Mouse (Mus musculus): ENCODE results near the gene Gpr107. TPM values are rescaled to one million over a fixed set of nuclear protein-coding genes. Genes with fewer than 3 reads are reported as not detected.

Gpr107 gene
- total and polyA plus RNA-seq, 3 experiments, result 16.4 to 18.3 TPM; not detected in 1

- peaks cover 0 to 3% of the 10 kb centered on the region in 2 experiments; a peak in 2 of 4 replicates for H3K36me3 ChIP-seq (ENCODE audit: control insufficient read depth in 1 of 2, insufficient read depth in 2 of 2, low read length in 2 of 2)
- H3K27ac ChIP-seq (ENCODE audit: control insufficient read depth, low read depth, low read length), result peak overlapping the region; percentile 89
- no peaks in the 10 kb centered on the region for H3K79me2 ChIP-seq (ENCODE audit: control insufficient read depth, insufficient read depth, low read length, poor library complexity)
- H3K4me3 ChIP-seq (ENCODE audit: control insufficient read depth in 1 of 2, insufficient read depth in 1 of 2, low read depth in 2 of 2, low read length in 2 of 2), result peak overlapping the region; percentile 44 to 50
- no peaks in the 10 kb centered on the region for H3K9me3 ChIP-seq (replicated peaks; ENCODE audit: insufficient read depth, low read length)
- no peaks in the 10 kb centered on the region for H3K27me3 ChIP-seq (ENCODE audit: control insufficient read depth in 1 of 2, insufficient read depth in 2 of 2, low read length in 2 of 2)
- H3K4me1 ChIP-seq (ENCODE audit: control insufficient read depth in 1 of 2, insufficient read depth in 2 of 2, low read length in 2 of 2), result peaks cover 0 to 11% of the 10 kb centered on the region in 2 experiments; a peak in 2 of 4 replicates
- peak overlapping the region; percentile 78 for H3K9ac ChIP-seq (ENCODE audit: control insufficient read depth, low read depth, low read length, poor library complexity, severe bottlenecking)
- TF ChIP-seq ZNF384 (IDR thresholded peaks at IDR 0.05; ENCODE audit: low read depth, low read length) (peak; percentile 22; the same call in 1 of the 2 replicates), GABPA (IDR thresholded peaks at IDR 0.05; ENCODE audit: low read depth, low read length) (no peak)
- DNase-seq (ENCODE audit: low read depth, low spot score), result no peak
These were observed 87.7 kb downstream of the Gpr107 start for GRCm38 (mm10) chr2:31239833-31240232.

DNA sequence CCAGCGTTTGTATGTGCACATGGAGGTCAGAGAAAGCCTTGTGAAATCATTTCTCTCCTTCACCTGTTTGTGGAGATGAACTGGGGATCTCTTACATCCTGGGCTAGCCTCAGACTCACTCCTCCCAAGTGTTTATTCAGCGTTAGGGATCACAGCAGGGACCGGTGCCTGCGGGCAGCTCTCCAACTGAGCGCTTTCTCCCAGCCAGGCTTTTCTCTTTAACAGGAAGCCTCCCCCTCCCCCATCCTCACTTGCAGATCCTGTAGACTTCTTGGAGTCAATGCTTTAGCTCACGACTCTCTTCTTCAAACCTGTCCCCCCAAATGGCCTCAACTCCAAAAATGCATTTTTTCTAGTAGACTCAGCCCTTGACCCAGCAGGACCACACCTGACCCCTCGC lies 89.5 kb downstream of the Gpr107 start:
- Histone ChIP-seq H3K4me1 (ENCODE audit: control insufficient read depth in 1 of 2, insufficient read depth in 2 of 2, low read length in 2 of 2) (peaks cover 0 to 11% of the 10 kb centered on the region in 2 experiments; a peak in 3 of 4 replicates), H3K27ac (ENCODE audit: control insufficient read depth, low read depth, low read length) (no peak overlapping the region), H3K4me3 (ENCODE audit: control insufficient read depth in 1 of 2, insufficient read depth in 1 of 2, low read depth in 2 of 2, low read length in 2 of 2) (no peak overlapping the region), H3K36me3 (ENCODE audit: control insufficient read depth in 1 of 2, insufficient read depth in 2 of 2, low read length in 2 of 2) (peaks cover 0 to 3% of the 10 kb centered on the region in 2 experiments; a peak in 2 of 4 replicates), H3K79me2 (ENCODE audit: control insufficient read depth, insufficient read depth, low read length, poor library complexity) (peaks cover 8% of the 10 kb centered on the region), H3K27me3 (ENCODE audit: control insufficient read depth in 1 of 2, insufficient read depth in 2 of 2, low read length in 2 of 2) (no peaks in the 10 kb centered on the region), H3K9me3 (replicated peaks; ENCODE audit: insufficient read depth, low read length) (no peaks in the 10 kb centered on the region), H3K9ac (ENCODE audit: control insufficient read depth, low read depth, low read length, poor library complexity, severe bottlenecking) (no peak overlapping the region)
- TF ChIP-seq E2F4 (IDR thresholded peaks at IDR 0.05; ENCODE audit: borderline replicate concordance, low read depth, low read length) (no peak), GATA1 (IDR thresholded peaks at IDR 0.05; ENCODE audit: low read depth, low read length) (no peak), TAL1 (IDR thresholded peaks at IDR 0.05; ENCODE audit: low read length) (no peak), ZNF384 (IDR thresholded peaks at IDR 0.05; ENCODE audit: low read depth, low read length) (no peak), MYC (IDR thresholded peaks at IDR 0.05; ENCODE audit: low read depth, low read length) (no peak), CHD2 (IDR thresholded peaks at IDR 0.05; ENCODE audit: low read length) (no peak)
- DNase-seq (ENCODE audit: low read depth, low spot score), result no peak

DNA sequence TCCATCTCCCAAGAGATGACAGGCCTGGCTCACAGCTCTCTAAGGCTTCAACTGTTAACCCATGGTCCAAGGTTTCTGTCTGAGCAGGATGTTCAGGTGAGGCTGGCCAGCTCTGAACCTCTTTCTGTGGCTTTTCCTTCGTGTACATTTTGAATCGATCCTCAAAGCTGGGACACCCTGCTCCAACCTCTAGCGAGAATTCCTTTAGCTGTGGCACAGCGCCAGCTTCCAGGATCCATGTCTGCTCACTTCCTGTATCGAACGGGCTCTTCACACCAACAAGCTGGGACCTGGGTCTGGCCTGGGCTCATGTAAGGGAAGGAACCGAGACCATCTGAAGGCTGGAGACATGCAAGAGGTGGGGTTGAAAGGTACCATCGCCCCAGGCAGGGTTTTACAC lies 92.1 kb downstream of the Gpr107 start:
- TF ChIP-seq MAZ (IDR thresholded peaks at IDR 0.05; ENCODE audit: low read depth, low read length) (no peak), RAD21 (IDR thresholded peaks at IDR 0.05; ENCODE audit: low read depth, low read length) (no peak), SIN3A (IDR thresholded peaks at IDR 0.05; ENCODE audit: low read length) (no peak)
- Histone ChIP-seq H3K4me1 (ENCODE audit: control insufficient read depth in 1 of 2, insufficient read depth in 2 of 2, low read length in 2 of 2) (peaks cover 3 to 17% of the 10 kb centered on the region in 2 experiments; a peak in 3 of 4 replicates), H3K27me3 (ENCODE audit: control insufficient read depth in 1 of 2, insufficient read depth in 2 of 2, low read length in 2 of 2) (no peaks in the 10 kb centered on the region)

More for the DNA sequence above, 92.1 kb downstream of the Gpr107 start:
- no peak for DNase-seq (ENCODE audit: low read depth, low spot score)
- H3K9me3 ChIP-seq (replicated peaks; ENCODE audit: insufficient read depth, low read length), result no peaks in the 10 kb centered on the region
- H3K79me2 ChIP-seq (ENCODE audit: control insufficient read depth, insufficient read depth, low read length, poor library complexity), result peaks cover 8% of the 10 kb centered on the region
- H3K4me3 ChIP-seq (ENCODE audit: control insufficient read depth in 1 of 2, insufficient read depth in 1 of 2, low read depth in 2 of 2, low read length in 2 of 2), result no peak overlapping the region
- no peak overlapping the region for H3K9ac ChIP-seq (ENCODE audit: control insufficient read depth, low read depth, low read length, poor library complexity, severe bottlenecking)
- peaks cover 0 to 7% of the 10 kb centered on the region in 2 experiments; a peak in 2 of 4 replicates for H3K36me3 ChIP-seq (ENCODE audit: control insufficient read depth in 1 of 2, insufficient read depth in 2 of 2, low read length in 2 of 2)
- no peak overlapping the region for H3K27ac ChIP-seq (ENCODE audit: control insufficient read depth, low read depth, low read length)
